Mouse (Mus musculus): ENCODE results near the gene Rmi1.
A peak's percentile ranks its signal among the peaks of the same experiment; 100 is the strongest.
"Not testable (repeated sequence)": the region's sequence is repeated elsewhere in the genome, so short reads cannot be mapped to it uniquely, and the experiment has no call there.

Gene Rmi1

GRCm38 (mm10) chr13:58402003-58402743, at the start of gene Rmi1:
TSS of gene Rmi1 (plus strand) at chr13:58402248.
- DNase-seq (ENCODE audit: low spot score in 2 of 2), result peak; percentile 92 to 95

DNA sequence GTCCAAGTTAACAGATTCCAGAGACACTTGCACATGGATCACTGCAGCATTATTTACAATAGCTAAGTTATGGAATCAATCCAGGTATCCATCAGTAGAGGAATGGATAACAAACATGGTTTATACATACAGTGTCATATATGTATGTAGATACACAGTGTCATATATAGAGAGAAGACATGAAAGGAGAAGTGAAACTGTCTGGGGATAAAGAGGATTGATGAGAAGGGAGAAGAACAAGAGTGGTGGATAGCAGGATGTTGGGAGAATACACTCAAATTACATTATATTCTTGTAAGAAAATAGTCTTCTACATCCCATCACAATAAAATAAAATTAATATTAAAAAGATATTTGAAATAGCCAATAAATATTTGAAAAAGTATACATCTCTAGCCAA, 49.1 kb upstream of the Rmi1 start:
- DNase-seq (ENCODE audit: low spot score in 2 of 2), result no peak

DNA sequence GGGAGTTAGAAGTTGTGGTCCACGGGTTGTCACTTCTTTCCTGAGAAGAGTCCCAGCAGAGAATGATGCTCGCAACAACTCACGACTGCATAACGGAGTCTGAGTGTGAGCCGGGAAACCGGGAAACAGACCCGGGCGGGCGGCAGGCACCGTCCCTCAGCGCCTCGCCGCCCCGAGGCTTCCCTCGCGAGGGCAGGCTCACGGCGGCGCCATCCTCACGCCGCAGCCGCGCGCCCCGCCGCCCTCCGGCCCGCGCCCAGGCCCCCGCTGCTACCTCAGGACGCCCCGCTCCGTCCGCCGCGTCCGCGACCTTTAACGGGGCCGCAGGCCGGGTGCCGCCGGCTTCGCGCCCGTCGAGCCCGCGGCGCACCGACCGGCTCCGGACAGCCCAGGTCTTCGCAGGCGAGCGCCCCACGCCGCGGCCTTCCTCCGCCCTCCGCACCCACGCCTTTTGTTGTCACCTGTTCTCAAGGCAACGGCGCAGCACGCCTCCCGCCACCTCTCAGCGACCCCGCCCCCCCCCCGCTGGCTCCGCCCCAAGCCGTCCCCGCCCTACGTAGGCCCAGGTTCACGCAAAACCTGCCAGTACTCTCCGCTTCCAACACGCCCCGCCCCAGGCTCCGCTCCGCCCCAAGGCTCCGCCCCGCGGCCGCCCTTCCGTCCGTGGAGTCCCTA, 43.3 kb upstream of the Rmi1 start, which contains the start of gene Kif27:
Kif27 (minus strand) TSS at position 494 of the 675 bp plus-strand sequence.
- peak; percentile 15 to 28 for DNase-seq (ENCODE audit: low spot score in 2 of 2)

GRCm38 (mm10) chr13:58359304-58359653, 42.8 kb upstream of the Rmi1 start:
- no peak for DNase-seq (ENCODE audit: low spot score in 2 of 2)

- no peak for DNase-seq (ENCODE audit: low spot score in 2 of 2)
Measured at GRCm38 (mm10) chr13:58364353-58365175, 37.5 kb upstream of the Rmi1 start.

- not testable (repeated sequence) for DNase-seq (ENCODE audit: low spot score in 2 of 2)
Measured at GRCm38 (mm10) chr13:58365179-58365578, 36.9 kb upstream of the Rmi1 start.

DNA sequence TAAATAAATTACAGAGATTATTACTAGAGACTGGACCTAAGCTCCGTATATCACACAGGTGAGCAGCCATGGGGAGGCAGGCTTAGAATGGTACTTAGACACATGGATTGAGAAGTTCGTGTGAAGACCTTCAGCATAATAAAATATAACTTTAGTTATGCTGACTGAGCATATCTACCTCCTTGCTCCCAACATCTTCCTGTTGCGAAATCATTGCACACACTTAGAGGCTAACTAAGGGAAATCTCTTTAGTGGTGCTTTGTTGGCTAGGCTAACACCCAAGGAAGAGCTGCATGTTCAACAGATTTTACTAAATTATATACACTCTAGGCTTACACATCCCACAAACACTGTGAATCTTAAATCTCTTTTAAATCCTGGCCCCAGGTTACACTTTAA, 35.7 kb upstream of the Rmi1 start:
- no peak for DNase-seq (ENCODE audit: low spot score in 2 of 2)

GRCm38 (mm10) chr13:58367641-58368040, 34.4 kb upstream of the Rmi1 start:
- DNase-seq (ENCODE audit: low spot score in 2 of 2), result no peak

DNA sequence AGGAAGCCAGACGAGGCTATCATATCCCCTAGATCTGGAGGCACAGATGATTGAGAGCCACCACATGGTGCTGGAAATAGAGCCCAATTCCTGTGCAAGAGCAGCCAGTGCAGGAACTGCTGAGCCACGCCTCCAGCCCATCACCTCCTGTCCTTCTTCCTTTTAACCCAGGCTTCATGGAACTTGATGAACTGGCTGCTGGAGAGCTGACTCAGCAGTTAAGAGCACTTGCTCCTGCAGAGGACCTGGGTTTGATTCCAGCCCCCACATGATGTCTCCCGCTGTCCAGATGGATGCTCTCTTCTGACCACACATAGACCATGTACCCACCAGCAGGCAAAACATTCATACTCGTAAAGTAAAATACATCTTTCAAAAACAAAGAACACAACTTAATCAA, 33.2 kb upstream of the Rmi1 start:
- no peak for DNase-seq (ENCODE audit: low spot score in 2 of 2)

- DNase-seq (ENCODE audit: low spot score in 2 of 2), result no peak
Measured at GRCm38 (mm10) chr13:58372278-58373152, 29.5 kb upstream of the Rmi1 start.

- no peak for DNase-seq (ENCODE audit: low spot score in 2 of 2)
Measured at GRCm38 (mm10) chr13:58373153-58373470, 28.9 kb upstream of the Rmi1 start.

GRCm38 (mm10) chr13:58384371-58384770, 17.7 kb upstream of the Rmi1 start:
- DNase-seq (ENCODE audit: low spot score in 2 of 2), result no peak

GRCm38 (mm10) chr13:58384779-58385546, 17.1 kb upstream of the Rmi1 start, which contains the start of gene 2210016F16Rik:
TSS of gene 2210016F16Rik (minus strand) at chr13:58385225.
- peak; percentile 8 to 10 for DNase-seq (ENCODE audit: low spot score in 2 of 2)

- no peak for DNase-seq (ENCODE audit: low spot score in 2 of 2)
Measured at GRCm38 (mm10) chr13:58385547-58385920, 16.5 kb upstream of the Rmi1 start.

- peak; percentile 40 to 48 for DNase-seq (ENCODE audit: low spot score in 2 of 2)
Measured at GRCm38 (mm10) chr13:58387948-58388347, 14.1 kb upstream of the Rmi1 start.

DNA sequence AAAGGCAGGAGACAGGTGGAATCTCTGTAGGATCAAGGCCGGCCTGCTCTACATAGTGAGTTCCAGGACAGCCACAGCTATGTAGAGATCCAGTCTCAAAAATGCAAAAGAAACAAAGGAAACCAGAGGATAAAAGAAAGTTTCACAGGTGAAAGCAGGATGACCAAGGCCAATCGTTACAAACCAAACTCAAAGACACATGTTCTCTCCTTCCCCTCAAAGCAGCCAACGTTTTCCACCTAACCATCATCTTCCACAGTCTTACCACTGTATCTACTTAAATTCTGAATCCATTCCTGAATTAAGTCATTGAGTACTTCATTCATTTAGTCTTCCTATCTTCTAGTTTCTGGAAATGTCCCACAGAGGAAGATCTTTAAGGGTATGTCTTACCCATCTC, 13.7 kb upstream of the Rmi1 start:
- DNase-seq (ENCODE audit: low spot score in 2 of 2), result no peak

- no peak for DNase-seq (ENCODE audit: low spot score in 2 of 2)
Measured at GRCm38 (mm10) chr13:58389324-58389951, 12.6 kb upstream of the Rmi1 start.

DNA sequence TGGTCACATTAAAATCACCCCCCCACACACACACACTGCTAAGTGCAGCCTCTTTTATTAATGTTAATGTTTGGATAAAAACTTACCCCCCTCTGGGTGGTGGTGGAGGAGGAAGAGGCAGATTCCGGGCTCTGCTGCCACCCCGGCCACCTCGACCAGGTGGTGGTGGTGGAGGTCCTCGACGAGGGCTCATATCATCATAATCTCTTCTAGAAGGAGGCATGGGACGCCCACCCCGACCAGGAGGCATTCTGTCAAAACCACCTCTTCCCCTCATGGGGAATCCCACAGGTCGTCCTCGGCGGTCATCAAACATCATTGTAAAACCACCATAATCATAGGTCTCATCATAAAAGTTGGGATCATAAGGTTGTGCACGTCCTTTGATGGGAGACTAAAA, 7.7 kb upstream of the Rmi1 start:
- DNase-seq (ENCODE audit: low spot score in 2 of 2), result not testable (repeated sequence)

GRCm38 (mm10) chr13:58397651-58398050, 4.4 kb upstream of the Rmi1 start:
- DNase-seq (ENCODE audit: low spot score in 2 of 2), result no peak

- DNase-seq (ENCODE audit: low spot score in 2 of 2), result no peak
Measured at GRCm38 (mm10) chr13:58400576-58400975, 1.5 kb upstream of the Rmi1 start.

All from right cerebral cortex, postnatal 36 days (tissue).